Mouse (Mus musculus) embryo, embryonic 10.5 days (tissue): ENCODE results near the gene Trim38.
A peak's percentile ranks its signal among the peaks of the same experiment; 100 is the strongest.

ENCODE experiments used
- DNase-seq: peaks from one replicate; pipeline ENCODE4 v3.0.0-alpha.2; 2015; ENCODE audit warnings: low spot score

Trim38 gene

DNA sequence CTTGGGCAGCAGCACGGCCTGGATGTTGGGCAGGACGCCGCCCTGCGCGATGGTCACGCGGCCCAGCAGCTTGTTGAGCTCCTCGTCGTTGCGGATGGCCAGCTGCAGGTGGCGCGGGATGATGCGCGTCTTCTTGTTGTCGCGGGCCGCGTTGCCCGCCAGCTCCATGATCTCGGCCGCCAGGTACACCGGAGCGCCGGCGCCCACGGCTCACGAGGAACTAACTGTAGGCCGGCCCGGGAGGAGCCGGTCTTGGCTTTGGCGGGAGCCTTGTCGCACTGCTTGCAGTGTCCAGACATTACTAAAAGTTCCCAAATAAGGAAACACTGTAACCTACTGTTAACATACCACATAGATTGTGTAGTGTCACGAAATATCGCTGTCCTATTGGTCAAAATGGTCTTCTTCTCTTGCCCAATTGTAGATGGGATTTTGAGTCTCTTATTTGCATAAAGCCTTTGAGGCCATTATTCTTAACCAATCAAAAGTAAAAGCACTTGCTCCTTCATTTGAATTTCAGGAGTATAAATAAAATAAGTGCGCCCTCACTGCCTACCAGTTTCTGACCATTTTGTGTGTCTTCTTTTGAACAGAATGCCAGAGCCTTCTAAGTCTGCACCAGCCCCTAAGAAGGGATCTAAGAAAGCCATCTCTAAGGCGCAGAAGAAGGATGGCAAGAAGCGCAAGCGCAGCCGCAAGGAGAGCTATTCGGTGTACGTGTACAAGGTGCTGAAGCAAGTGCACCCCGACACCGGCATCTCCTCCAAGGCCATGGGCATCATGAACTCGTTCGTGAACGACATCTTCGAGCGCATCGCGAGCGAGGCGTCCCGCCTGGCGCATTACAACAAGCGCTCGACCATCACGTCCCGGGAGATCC, 23.3 kb upstream of the Trim38 start, which contains the start of gene Hist1h2bb:
Gene Hist1h2bb, plus strand, starts transcription at position 534 of the 880 bp plus-strand sequence.
- peak; percentile 95 for DNase-seq

DNA sequence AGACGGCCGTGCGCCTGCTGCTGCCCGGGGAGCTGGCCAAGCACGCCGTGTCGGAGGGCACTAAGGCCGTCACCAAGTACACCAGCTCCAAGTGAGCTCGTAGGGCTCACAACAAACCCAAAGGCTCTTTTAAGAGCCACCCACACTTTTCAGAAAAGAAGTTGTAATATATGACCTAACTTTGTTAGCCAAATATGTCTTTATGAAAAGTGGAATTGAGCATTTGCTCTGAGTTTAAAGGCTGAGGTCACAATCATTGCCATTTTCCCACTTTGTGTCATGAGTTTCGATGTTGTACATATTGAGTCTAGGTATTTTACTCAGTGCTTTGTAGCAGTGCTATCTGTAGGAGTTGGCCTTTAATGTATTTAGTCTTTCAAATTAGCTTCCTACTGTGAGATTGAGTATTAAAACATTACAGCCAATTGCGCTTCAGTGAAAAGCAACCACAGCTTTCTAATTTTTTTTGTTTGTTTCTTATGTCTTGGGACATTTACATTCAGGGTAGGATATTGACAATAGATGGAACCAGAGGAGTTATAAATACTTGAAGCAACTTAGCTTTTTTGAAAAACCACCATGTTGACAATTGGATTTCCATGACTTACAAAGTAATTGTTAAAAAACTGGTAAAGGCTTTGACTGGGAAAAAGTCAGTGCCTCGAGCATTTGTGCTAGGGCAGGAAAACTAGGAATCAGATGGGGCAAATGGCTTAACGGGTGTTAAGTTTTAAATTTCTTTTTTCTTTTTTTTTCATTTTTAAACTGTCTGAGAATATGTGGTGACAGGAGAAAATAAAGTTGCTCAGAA, 22.4 kb upstream of the Trim38 start:
- DNase-seq: peak; percentile 79

DNA sequence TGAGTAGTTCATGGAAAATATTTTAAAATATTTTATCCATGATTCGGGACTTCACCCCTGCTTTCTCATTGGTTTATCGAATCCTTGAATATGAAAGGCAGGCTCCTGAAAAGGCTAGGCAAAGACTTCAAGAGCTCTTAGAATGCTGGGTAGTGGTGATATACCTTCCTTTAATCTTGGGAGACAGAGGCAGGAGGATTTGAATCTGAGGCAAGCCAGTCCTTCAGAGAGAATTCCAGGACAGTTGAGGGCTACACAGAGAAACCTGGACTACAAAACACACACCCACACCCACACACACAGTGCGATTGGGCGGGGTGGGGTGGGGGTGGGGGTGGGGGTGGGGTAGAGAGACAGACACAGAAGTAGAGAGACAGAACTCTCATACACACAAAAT, 21.8 kb upstream of the Trim38 start:
- peak; percentile 69 for DNase-seq

DNA sequence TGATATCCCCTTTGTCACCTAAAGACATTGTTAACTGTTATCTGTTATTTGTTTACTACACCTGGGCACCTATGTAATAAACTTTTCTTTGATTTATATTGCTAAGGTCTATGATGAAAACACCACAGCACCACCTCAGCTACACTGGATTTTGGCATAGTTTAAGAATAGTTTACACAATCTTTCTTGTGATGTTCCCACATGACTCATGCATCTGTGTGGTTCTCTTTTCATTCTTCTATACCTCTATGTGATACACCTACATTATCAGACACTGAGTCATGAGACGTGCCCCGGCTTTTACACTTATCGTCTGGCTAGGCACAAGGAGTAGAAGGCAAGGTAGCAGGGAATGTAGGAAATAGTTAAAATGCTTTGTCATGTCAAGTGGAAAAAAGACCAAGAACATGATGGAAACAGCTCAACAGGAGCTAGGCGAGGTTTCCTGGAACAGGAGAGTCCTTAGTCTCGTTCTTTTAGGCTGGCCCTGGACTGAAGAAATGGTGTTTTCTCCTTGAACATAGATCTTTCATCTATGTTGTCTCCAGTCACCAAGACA, 20.1 kb upstream of the Trim38 start:
- no peak for DNase-seq

DNA sequence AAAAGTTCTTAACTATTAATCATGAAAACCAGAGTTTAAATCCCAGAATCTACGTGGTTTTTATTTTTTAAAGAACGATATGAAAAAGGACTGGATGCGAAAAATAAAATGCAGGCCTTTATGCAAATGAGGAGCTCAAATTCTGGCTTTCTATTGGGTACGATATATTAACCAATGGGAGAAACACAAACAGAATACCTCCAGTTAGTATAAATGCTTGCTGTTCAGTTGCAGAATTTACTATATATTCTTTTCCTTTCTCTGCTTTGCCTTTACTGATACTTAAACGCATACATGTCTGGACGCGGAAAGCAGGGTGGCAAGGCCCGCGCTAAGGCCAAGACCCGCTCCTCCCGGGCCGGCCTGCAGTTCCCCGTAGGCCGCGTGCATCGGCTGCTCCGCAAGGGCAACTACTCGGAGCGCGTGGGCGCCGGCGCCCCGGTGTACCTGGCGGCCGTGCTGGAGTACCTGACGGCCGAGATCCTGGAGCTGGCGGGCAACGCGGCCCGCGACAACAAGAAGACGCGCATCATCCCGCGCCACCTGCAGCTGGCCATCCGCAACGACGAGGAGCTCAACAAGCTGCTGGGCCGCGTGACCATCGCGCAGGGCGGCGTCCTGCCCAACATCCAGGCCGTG, 18.8 kb upstream of the Trim38 start, which contains the start of gene Hist1h2ab:
Gene Hist1h2ab, plus strand, starts transcription at position 288 of the 639 bp plus-strand sequence.
- DNase-seq: peak; percentile 91

DNA sequence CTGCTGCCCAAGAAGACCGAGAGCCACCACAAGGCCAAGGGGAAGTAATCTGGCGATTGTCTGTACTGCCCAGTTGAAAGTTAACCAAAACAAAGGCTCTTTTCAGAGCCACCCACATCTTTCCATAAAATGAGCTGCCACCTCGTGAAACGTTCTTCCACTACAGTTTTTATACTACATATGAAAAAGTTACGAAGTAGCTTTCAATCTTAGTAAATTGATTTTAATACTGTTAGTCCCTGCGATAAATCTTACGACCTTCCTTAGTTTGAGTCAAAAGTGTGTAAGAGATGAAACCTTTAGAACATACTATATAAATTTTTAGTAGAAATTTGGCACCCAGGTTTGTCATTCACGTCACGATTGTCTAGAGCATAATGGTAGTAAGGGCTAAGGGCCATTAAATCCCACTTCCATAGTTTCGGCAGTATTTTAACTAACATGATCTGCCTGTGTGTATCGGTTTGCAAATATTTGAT, 18.2 kb upstream of the Trim38 start:
- DNase-seq: peak; percentile 75

DNA sequence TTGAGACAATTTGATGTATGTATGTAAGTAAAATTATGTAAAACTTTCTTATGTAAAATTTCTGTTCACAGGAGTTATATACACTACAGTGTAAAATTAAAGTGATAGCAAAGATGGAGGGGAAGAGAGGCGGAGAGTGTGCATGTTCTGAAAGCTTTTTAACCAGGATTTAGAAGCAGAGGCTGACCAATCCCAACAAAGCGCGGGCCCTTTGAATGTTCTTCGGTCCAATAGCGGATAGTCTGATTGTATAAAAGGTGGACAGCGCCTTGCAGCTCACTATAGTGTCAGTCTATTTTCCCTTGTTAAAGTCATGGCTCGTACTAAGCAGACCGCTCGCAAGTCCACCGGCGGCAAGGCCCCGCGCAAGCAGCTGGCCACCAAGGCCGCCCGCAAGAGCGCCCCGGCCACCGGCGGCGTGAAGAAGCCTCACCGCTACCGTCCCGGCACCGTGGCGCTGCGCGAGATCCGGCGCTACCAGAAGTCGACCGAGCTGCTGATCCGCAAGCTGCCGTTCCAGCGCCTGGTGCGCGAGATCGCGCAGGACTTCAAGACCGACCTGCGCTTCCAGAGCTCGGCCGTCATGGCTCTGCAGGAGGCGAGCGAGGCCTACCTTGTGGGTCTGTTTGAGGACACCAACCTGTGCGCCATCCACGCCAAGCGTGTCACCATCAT, 17.5 kb upstream of the Trim38 start, which contains the start of gene Hist1h3b:
Gene Hist1h3b, plus strand, starts transcription at position 201 of the 675 bp plus-strand sequence.
- DNase-seq: peak; percentile 99

DNA sequence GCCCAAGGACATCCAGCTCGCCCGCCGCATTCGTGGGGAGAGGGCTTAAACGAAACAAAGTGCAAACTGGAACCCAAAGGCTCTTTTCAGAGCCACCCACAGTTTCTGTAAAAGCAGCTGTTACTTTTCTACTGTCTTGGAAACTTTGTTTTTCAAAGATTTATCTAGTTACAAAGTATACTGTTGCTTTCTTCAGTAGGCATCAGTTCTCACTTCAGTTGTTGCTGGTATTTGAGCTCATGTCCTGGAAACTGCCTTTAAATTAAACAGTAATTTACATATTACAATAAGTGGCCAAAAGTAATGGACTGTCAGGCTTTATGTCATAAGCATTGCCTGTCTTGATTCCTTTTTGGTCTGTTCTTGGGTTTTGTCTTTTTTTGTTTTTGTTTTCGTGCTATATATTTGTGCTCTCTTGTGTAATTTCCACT, 17.0 kb upstream of the Trim38 start:
- DNase-seq: peak; percentile 72

DNA sequence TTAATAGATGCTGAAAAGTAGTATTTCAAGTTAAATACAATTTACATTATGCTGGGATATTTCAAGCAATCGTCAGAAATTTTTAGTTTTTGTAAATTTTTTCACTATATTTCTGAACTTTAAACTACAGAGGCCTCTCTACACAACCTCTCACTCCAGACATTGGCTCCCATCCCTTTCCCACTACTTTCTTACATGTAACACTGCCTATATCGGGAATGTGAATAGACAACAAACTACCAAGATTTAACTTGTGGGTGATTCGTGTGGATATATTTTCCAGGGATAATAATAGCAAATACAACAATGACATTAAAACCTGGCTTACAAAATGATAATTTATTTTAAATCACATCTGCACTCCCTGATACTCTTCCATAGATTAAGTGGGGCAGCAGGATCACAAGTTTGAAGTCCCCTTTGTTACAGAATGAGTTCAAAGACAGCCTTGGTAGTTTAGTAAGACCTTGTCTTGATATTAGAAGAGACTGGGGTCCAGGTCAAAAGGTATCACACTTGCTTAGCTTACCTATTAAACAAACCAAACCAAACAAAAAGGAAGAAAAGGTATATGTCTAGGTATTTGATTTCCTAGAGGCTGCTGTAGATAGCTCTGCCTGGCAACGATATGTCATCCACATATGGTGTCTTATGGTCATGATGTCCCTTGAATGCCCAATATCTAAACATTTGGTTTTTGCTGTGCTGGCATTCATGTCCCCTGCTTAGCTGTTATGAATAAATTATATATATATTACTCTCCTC, 16.2 kb upstream of the Trim38 start:
- peak; percentile 54 for DNase-seq

DNA sequence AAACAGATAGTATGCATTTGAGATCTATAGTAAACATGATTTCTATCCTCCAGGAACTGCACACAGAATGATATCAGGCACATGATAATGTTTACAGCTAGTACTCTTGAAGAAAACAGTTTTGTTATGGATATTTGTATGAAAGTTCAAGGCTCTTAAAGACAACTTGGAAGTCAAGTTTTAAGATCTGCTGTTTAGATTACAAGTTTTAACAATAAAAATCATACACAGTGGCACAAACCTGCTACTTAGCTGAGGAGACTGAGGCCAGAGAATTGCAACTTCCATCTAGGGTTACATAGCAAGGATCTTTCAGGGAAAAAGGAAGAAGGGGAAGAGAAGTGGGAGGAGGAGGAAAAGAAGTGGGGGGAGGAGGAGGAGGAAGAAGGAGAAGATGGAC, 14.7 kb upstream of the Trim38 start:
- DNase-seq: no peak

DNA sequence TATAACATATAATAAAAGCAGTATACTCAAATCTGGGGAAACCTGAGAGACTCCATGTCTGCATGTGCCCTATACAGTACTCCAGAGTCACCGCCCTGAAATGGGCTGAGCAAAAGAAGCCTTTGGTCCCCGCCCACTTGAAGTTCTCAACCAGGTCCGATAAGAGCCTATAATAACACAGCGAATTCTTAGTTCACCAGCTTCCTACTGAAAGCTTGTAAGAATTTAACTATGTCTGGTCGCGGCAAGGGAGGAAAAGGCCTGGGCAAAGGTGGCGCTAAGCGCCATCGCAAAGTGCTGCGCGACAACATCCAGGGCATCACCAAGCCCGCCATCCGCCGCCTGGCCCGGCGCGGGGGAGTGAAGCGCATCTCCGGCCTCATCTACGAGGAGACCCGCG, 12.9 kb upstream of the Trim38 start, which contains the start of gene Hist1h4b:
Gene Hist1h4b, plus strand, starts transcription at position 224 of the 400 bp plus-strand sequence.
- DNase-seq: peak; percentile 99

DNA sequence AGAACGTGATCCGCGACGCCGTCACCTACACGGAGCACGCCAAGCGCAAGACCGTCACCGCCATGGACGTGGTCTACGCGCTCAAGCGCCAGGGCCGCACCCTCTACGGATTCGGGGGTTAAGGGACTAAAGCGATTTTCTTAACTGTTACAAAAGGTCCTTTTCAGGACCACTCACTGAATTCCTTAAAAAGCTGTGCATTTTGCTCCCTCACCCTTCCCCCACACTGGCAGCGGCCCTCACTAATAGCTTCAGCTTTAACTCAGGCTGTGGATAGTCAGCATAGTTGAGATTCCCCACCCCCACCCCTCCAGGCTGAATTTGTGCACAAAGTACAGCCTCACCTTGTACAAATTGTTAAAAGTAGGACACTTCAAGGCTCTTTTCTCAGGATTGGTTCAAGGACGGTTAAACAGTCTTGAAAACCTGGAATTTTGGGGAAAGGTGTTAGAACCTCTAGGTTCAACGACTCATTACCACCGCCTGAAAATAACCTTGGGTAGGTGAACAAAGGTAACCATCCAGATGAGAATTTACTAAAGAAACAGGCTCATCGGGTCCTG, 12.4 kb upstream of the Trim38 start:
- DNase-seq: peak; percentile 81

DNA sequence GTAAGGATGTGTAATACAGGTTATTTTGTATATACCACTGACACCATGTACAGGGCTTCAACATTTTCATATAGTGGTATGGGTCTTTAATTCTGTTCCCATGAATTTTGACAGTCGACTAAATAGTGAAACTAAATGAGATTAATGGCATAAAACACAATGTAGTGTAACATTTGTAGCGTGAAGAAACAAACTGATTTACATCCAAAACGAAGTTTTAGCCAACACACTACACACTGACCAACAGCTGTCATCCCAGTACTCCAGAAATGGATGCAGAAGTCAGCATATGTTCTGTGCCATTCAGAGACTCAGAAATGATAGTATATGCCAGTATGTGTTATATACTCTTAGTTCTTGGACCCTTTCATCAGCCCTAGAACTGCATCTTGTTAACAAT, 11.8 kb upstream of the Trim38 start:
- peak; percentile 39 for DNase-seq

DNA sequence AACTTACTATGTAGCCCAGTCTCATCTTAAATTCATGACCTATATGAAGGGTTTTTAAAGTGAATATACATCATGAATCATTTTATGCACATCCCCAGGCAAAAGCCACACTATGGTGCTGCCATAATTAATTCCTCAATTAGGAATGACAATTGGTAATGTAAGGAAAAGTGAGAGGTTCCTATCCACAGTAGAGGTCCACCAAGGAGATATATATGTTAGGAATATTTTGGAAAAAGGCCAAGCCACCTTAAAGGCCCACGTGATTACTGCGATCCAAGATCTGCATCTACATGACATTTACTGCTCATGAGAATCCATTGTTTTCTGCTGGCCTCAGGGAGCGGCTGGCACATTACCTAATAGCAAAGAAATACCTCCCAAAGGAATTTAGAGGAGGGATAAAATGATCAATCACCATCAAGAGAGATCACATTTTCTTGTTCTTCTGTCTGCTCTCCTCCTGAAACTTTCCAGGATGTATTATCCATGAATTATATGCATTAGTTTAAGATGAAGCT, 10.4 kb upstream of the Trim38 start:
- DNase-seq: peak; percentile 19

DNA sequence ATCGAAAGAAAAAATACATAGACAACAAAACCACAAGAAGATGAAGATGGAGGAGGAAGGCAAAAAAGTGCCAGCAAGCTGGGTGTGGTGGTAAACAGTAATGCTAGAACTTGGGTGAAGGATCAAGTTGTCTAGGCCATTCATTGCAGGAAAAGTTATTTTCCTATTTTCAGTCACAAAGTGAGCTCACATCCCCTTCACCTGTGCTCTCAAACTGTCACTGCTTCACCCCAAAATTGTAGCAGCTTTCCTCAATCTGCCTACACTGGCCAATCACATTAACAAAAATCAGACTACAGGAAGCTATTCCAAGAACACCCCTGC, 9.8 kb upstream of the Trim38 start:
- DNase-seq: no peak

DNA sequence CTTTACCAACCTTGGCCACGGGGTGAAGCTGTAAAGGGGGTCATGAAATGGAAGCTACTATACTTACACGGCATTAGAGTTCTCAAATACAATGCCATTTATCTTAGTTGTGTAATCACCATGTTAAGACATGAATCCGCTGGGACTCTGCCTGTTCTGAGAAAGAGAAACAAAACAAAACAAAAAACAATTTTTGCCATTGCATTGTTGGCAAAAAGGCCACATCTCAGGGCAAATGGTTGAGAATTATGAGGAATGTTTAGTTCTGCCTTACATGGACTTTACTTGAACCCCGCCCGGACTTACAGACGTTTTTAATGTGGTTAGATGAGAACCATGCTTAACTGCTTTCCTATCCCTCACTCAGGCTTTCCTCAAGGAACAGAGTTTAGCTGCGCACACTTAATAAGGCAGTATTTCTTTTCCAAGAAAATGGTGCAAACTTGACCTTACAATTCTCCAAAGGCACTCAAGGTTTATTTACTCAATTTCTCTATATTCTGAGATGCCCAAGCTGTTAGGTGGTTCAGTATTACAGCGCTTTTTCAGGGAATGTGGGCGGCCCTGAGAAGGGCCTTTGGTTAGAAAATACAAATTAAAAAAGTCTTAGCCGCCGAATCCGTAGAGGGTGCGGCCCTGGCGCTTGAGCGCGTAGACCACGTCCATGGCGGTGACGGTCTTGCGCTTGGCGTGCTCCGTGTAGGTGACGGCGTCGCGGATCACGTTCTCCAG, 9.3 kb upstream of the Trim38 start:
- DNase-seq: peak; percentile 76

DNA sequence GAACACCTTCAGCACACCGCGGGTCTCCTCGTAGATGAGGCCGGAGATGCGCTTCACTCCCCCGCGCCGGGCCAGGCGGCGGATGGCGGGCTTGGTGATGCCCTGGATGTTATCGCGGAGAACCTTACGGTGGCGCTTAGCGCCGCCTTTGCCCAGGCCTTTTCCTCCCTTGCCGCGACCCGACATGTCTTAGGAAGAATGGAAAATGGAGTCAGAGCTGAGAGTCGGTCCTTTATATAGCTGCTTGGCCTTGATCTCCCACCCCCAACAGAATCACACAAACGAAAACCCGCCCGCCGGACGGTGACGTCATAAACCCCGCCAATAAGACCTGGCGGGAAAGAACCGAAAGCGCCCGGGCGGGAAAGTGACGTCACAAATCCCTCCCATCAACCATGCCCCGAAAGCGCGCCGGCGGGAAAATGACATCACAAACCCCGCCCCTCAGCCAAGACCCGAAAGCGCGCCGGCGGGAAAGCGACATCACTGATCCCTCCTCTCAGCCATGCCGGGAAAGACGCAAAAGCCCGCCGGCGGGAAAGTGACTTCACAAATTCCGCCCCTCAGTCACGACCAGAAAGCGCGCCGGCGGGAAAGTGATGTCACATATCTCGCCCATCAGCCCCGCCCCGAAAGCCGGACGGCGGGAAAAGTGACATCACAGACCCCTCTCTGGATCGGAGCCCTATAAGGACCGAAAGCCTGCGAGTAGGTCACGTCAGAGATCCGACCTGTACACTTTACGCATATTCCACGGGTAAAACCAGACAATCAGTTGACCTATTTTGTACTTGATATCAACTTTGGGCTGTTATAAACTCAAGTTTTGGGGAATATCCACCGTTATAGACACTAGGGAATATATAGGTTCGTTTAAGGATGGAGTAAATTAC, 8.5 kb upstream of the Trim38 start, which contains the start of gene Hist1h4a:
Gene Hist1h4a, minus strand, starts transcription at position 259 of the 893 bp plus-strand sequence.
- peak; percentile 99 for DNase-seq
